Mouse (Mus musculus) left cerebral cortex, adult 11 months (tissue): ENCODE results near the gene Cenpb.

Source experiments
- DNase-seq: peaks from one replicate; pipeline ENCODE4 v3.0.0; 2022; ENCODE audit warnings: low spot score

Cenpb gene

GRCm38 (mm10) chr2:131196606-131197316 is 16.9 kb upstream of the Cenpb start:
- DNase-seq, result no peak

GRCm38 (mm10) chr2:131191005-131191390 is 11.1 kb upstream of the Cenpb start:
- DNase-seq, result no peak

DNA sequence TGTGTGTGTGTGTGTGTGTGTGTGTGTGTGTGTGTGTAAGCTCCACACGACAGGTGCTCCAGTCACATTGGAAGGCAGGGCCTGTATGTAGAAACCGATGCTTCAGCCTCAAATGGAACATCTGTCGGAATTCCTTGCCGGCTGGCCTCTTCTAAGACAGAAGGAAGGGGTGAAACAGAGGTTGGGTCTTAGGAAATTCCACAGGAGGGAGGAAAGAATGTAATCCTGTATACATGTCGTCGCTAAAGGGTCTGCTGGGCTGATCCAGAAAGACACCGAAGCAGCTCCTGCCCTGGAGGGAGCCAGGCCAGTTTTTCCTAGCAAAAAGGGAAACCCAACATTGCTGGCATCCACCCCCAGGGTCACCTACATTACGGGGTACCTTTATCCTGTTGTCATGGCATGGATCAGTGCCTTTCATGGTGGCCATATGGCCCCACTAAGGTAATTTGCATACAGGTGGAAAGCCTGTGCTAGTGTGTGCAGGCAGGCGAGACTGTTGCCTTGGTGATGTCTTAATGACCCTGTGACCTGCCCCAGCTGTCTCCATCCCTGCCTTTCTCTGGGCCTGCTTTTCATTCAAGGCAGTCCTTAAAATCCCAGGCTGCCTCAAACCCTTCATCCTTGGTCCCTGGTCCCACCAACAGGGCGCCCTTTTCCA is 10.6 kb upstream of the Cenpb start:
- no peak for DNase-seq

GRCm38 (mm10) chr2:131189521-131190309 is 9.8 kb upstream of the Cenpb start:
- no peak for DNase-seq

- DNase-seq, result no peak
These were observed 8.4 kb upstream of the Cenpb start for GRCm38 (mm10) chr2:131188311-131188710.

DNA sequence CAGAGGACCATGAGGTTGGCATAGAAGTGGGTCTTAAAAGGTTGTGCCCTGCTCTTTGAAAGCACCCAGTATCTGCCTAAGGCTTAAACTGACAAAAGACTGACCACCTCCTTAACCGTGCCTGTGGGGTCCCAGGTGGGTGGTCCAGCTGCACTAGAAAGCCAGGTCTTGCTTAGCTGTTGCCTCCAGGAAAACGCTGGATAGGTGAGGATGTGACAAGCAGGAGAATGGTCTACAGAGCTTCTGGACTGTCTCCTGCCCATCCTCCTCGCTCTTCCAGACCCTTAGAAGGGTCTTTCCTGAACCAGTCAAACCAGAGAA is 7.7 kb upstream of the Cenpb start:
- DNase-seq, result no peak

- no peak for DNase-seq
These were observed 7.1 kb upstream of the Cenpb start, which contains the start of the genes Cdc25b and Spef1 for GRCm38 (mm10) chr2:131186771-131187601. Cdc25b (plus strand) TSS chr2:131186949. Spef1 (minus strand) TSS chr2:131187282.

- DNase-seq, result no peak
These were observed 6.5 kb upstream of the Cenpb start for GRCm38 (mm10) chr2:131186343-131186742.

DNA sequence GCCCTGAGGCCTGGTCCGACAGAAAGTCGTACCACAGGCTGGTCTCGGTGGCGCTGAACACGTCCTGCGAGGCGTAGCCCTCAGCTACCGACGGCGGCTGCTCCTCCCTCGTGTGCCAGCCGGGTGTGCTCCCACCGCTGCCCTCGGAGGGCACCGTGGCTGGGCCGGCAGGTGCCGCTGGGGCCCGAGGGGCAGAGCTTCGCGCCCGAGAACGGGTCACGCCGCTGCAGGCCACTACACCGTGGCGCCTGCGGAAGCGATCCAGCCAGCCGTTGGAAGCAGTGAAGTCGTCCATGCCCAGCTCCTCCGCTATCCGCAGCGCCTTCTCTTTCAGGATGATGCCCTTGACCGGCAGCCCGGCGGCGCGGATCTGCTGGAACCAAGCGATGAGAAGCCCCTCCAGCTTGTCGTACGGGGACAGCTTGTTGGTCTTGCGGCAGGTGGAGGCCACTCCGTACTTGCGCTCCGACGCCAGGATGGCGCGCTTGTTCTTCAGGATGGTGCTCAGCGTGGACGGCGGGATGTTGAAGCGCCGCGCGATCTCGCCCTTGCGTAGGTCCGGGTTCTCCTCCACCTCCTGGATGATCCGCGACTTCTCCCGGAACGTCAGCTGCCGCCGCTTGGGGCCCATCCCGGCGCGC is 501 bp downstream of the Cenpb start:
- DNase-seq, result no peak

DNA sequence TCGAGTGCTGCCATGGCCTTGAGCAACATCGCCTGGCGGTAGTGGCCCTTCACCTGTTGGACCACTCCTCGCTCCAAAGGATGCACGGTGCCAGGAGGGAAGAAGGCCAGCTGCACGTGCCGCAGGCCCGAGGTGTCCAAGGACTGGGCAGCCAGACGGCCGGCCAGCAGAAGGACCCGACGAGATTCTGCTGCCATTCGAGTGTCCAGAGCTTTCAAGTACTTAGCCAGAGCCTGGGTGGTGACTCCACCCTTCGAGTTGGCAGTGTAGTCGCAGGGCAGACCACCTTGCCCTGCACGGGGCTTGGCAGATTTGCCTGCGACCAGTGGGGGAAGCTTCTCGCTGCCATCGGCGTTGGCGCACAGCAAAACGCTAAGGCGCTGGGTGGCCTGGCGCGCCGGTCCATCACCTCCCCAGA is 1.0 kb downstream of the Cenpb start:
- no peak for DNase-seq

DNA sequence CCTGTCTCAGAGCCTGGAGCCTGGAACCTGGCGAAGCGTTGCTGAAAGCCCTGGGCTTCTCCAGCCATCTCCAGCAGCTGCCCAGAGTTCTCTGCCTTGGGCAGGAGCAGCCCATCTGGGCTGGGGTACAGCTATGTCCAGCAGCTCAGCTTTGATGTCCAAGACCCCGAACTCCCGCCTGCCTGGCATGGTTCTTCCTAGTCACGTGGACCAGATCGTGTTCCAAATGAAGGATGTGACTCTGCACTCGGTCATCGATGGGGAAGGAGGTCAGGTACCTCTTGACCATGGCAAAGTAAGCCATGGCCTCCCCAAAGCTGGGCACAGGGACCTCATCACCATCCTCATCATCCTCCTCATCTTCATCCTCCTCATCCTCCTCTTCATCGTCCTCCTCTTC is 1.9 kb downstream of the Cenpb start:
- no peak for DNase-seq

GRCm38 (mm10) chr2:131176491-131176890 is 3.4 kb downstream of the Cenpb start:
- DNase-seq, result no peak

DNA sequence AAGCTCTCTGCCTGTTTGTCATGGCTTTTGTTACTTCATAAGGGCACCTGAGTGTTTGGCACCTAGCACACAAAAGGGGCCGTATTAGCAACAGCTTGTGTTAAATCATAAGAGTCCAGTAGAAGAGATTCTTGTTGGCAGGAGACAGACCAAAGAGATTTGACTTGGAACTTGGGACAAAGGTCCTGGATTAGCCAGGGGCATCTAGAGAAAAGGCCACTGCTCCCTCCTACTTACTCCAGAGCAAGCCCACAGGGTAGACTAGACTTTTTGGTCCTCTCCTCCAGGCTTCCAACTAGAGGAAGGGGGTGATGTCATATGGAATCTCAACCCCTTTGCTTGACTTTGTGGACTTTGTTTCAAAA is 3.9 kb downstream of the Cenpb start:
- DNase-seq, result no peak

GRCm38 (mm10) chr2:131175286-131175944 is 4.5 kb downstream of the Cenpb start:
- no peak for DNase-seq

GRCm38 (mm10) chr2:131174700-131175099 is 5.2 kb downstream of the Cenpb start:
- peak; percentile 68 for DNase-seq

DNA sequence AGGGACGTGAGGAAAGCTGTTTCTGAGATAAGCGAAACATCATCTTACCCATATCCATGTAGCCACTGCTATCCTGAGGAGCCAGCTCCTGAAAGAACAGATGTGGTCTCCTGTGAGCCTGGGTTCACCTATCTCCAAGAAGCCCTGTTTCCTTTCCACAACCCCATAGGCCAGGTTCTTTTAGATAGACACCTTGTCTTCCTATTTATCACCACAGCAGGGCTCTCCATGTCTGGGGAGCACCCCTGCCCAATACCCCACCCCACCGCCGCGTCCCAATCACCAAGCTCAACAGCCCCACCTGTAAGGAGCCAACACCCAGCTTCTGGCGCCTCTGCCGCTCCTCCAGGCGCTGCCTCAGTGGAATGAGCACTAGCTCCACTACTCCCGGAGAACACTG is 7.5 kb downstream of the Cenpb start:
- DNase-seq, result no peak

GRCm38 (mm10) chr2:131171401-131172104 is 8.3 kb downstream of the Cenpb start:
- DNase-seq, result no peak

- DNase-seq, result no peak
These were observed 8.9 kb downstream of the Cenpb start for GRCm38 (mm10) chr2:131170936-131171335.

DNA sequence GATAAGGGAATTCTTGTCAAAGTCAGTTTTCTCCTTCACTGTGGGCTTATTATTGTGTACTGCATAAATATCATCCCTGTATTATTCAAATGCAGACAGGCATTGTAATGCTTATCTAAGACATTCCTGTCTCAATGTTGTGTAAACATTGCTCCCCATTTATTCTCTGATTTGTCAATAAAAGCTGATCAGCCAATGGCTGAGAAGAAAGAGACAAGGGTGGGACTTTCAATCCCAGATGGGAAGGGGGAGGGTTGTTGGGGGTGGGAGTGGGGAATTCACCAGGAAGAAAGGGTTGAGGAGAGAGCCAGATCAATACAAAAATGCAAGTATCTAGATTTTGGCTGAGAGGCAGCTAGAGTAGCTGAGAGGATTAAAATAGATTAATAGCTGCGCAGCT is 11.0 kb downstream of the Cenpb start:
- DNase-seq, result no peak

- DNase-seq, result no peak
These were observed 11.9 kb downstream of the Cenpb start for GRCm38 (mm10) chr2:131167984-131168383.

DNA sequence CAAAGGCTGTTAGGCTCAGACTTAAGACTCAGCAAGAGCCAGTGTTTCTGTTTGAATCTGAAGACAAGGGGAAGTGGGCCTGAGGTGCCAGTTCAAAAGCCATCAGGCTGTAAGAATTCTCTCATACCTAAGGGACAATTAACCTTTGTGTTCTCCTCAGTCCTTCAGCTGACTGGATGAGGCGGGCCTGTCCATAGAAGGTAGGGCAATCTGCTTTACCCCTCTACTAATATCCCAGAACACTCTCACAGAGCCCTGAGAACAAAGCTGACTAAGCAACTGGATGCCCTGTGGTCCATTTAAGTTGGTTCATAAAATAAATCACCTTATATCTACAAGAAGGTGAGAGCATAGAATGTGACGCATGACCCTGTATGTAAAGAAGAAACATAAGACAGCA is 13.7 kb downstream of the Cenpb start:
- DNase-seq, result no peak
